Mouse (Mus musculus) kidney, embryonic 15.5 days (tissue): ENCODE data around the gene Krt9. TPM values are rescaled to one million over a fixed set of nuclear protein-coding genes. Genes with fewer than 3 reads are reported as not detected.
A peak's percentile ranks its signal among the peaks of the same experiment; 100 is the strongest.
"Not testable (repeated sequence)": the region's sequence is repeated elsewhere in the genome, so short reads cannot be mapped to it uniquely, and the experiment has no call there.

Experiments
- ATAC-seq: fragments of 200-750 bp; cut with Nextera tagmentation; replicated peaks from 2 replicates; pipeline ENCODE4 v1.8.0; 2017; ENCODE audit warnings: moderate TSS enrichment; ENCODE audit not compliant: low FRiP score
- H3K27ac ChIP-seq: fragments of 300-500 bp; sonication (generic); 2 replicates; pipeline ENCODE4 v1.5.1; 2015; ENCODE audit warnings: mild to moderate bottlenecking, inconsistent platforms
- H3K27me3 ChIP-seq: fragments of 300-500 bp; sonication (generic); 2 replicates; pipeline ENCODE4 v1.6.1; 2015; ENCODE audit warnings: inconsistent platforms
- H3K36me3 ChIP-seq: fragments of 300-500 bp; sonication (generic); 2 replicates; pipeline ENCODE4 v1.6.1; 2015; ENCODE audit warnings: inconsistent platforms
- H3K4me1 ChIP-seq: fragments of 300-500 bp; sonication (generic); 2 replicates; pipeline ENCODE4 v1.6.1; 2015; ENCODE audit warnings: inconsistent platforms
- H3K4me2 ChIP-seq: fragments of 300-500 bp; sonication (generic); 2 replicates; pipeline ENCODE4 v1.6.1; 2015; ENCODE audit warnings: moderate library complexity, mild to moderate bottlenecking, inconsistent platforms
- H3K4me3 ChIP-seq: fragments of 300-500 bp; sonication (generic); replicated peaks from 2 replicates; pipeline ENCODE4 v1.5.1; 2015; ENCODE audit warnings: mild to moderate bottlenecking, inconsistent platforms
- H3K9ac ChIP-seq: fragments of 300-500 bp; sonication (generic); 2 replicates; pipeline ENCODE4 v1.6.1; 2015; ENCODE audit warnings: mild to moderate bottlenecking, inconsistent platforms
- H3K9me3 ChIP-seq: fragments of 300-500 bp; sonication (generic); replicated peaks from 2 replicates; pipeline ENCODE4 v1.6.1; 2016; ENCODE audit warnings: inconsistent platforms
- WGBS: fragments of 180-500 bp; shearing (Covaris S2); methylation state at CpG from one replicate; pipeline ENCODE4 v1.1.7; 2015; ENCODE audit warnings: mixed read lengths; 5-methylcytosine and 5-hydroxymethylcytosine counted together
- polyA plus RNA-seq: library from polyadenylated mRNA; unstranded; fragments of >200 nt; fragmentation: Nextera tagmentation; extraction: Ambion mirVana; gene quantifications from 2 replicates; pipeline ENCODE4 v1.2.1, GENCODE M21; 2015

Gene Krt9
- not detected in 2 replicates for polyA plus RNA-seq

DNA sequence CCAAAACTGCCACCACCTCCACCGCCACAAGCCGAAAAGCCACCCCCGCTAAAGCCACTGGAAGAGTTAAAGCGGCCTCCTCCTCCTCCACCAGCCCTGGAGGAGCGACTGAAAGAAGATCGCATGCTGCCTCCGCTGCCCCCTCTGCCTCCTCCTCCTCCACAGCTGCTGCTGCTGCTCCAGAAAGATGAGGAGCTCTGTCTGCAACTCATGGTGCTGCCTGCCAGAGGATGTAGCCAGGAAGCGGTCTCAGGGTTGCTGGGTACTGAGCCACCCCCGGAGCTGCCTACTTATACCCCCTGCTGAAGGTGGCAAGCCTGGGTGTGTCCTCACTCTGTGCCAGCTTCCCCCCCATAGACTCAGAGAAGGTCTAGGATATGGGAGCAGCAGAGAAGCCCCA, at the start of gene Krt9:
Gene Krt9, minus strand, starts transcription at position 255 of the 400 bp plus-strand sequence.
- no peak within 1 kb of the TSS for H3K27ac ChIP-seq
- H3K4me2 ChIP-seq, result peak within 1 kb of the TSS; percentile 30; the same call in 1 of the 2 replicates
- no peaks in the 10 kb centered on the region for H3K9me3 ChIP-seq
- H3K36me3 ChIP-seq, result no peaks in the 10 kb centered on the region
- no peak within 1 kb of the TSS for H3K4me3 ChIP-seq
- no peak within 1 kb of the TSS for H3K9ac ChIP-seq
- H3K27me3 ChIP-seq, result 0 out of 2 replicates have a peak, but pooled peaks cover 3% of the 10 kb centered on the region
- no peaks in the 10 kb centered on the region for H3K4me1 ChIP-seq
- WGBS, result 23% methylated on average over 9 of the region's 9 CpGs
- 0 out of 2 replicates have a peak, but pooled peaks have one; percentile 52 for ATAC-seq

DNA sequence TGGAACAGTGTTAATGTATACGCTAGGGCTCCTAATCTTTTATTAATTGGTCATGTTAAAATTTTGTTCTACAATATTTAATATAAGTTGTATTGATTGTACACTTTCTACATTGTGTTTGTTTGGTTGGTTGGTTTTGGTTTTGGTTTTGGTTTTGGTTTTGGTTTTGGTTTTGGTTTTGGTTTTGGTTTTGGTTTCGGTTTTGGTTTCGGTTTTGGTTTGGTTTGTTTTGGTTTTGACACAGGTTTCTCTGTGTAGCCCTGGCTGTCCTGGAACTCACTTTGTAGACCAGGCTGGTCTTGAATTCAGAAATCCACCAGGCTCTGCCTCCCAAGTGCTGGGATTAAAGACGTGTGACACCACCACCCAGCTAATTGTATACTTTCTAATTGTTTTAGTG, 47.2 kb upstream of the Krt9 start:
- not testable (repeated sequence) for H3K27me3 ChIP-seq, H3K4me1 ChIP-seq, H3K9ac ChIP-seq, H3K4me2 ChIP-seq, ATAC-seq, H3K27ac ChIP-seq, H3K4me3 ChIP-seq, H3K36me3 ChIP-seq, H3K9me3 ChIP-seq
- 89% methylated on average over 4 of the region's 4 CpGs for WGBS

DNA sequence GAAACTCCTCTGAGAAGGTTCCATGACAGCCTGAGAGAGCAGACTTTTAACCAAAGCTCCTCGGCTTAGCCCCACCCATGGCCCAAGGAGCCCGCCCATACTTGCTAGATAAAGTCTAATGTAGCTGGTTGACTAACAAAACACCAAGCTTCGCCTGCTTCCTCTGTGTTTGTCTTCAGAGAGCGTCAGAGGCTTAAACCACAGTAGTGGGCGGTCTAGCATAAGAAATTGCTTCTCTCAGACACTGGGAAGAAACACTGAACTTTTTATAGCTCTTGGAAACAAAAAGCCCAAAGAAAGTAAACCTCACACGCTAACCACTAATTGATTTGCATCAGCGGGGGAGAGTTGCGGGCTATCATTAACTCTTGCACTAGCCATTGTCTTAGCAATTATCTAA, 28.7 kb upstream of the Krt9 start:
- no peaks in the 10 kb centered on the region for H3K27me3 ChIP-seq
- no peak overlapping the region for H3K4me2 ChIP-seq
- H3K36me3 ChIP-seq, result no peaks in the 10 kb centered on the region
- no peak for ATAC-seq
- H3K9me3 ChIP-seq, result peaks cover 7% of the 10 kb centered on the region; the same call in 1 of the 2 replicates
- WGBS, result 60% methylated on average over 8 of the region's 8 CpGs
- no peak overlapping the region for H3K9ac ChIP-seq
- no peaks in the 10 kb centered on the region for H3K4me1 ChIP-seq
- H3K27ac ChIP-seq, result no peak overlapping the region
- H3K4me3 ChIP-seq, result no peak overlapping the region

DNA sequence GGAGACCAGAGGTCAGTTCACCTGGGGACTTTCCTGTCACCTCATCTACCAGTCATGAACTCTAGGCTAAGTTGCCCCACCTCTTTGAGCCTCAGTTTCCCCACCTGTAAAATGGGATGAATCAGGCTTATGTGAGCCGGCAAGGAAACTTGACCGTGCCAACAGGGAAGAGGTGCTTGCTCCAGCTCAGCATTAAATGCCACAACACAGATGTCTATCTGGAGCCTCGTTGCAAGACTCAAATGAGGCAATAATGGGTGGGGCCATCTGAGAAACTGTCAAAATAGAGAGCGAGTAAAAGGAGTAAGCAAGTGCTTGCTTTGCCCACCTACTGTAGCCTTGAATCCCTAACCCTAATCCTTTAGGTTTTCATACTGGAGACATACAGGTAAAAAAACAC, 26.3 kb upstream of the Krt9 start:
- WGBS, result 79% methylated on average over 4 of the region's 4 CpGs
- no peaks in the 10 kb centered on the region for H3K4me1 ChIP-seq
- H3K9me3 ChIP-seq, result no peaks in the 10 kb centered on the region
- no peak overlapping the region for H3K9ac ChIP-seq
- H3K27me3 ChIP-seq, result 0 out of 2 replicates have a peak, but pooled peaks cover 3% of the 10 kb centered on the region
- H3K27ac ChIP-seq, result no peak overlapping the region
- no peaks in the 10 kb centered on the region for H3K36me3 ChIP-seq
- no peak for ATAC-seq
- H3K4me2 ChIP-seq, result no peak overlapping the region
- no peak overlapping the region for H3K4me3 ChIP-seq

DNA sequence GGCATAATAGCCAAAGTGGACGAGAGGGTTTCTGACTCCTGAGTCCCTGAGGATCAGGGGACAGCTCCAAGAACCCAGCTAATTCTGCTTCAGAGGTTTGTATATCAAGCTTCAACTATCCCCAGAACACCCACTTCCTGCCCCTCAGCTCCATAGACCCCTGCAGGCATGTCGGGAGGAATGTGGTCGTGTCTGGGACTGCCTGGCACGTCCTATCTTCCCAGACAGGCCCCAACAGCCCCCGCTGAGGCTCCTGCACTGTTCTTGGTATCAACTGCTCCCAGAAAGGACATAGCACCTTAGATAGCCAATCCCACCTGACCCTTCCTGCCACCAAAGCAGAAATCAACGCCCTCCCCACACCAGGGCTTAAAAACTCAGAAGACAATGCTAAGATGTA, 15.5 kb upstream of the Krt9 start:
- Histone ChIP-seq H3K9me3 (no peaks in the 10 kb centered on the region), H3K4me2 (no peak overlapping the region), H3K9ac (no peak overlapping the region), H3K36me3 (no peaks in the 10 kb centered on the region), H3K27me3 (no peaks in the 10 kb centered on the region), H3K4me1 (no peaks in the 10 kb centered on the region), H3K4me3 (no peak overlapping the region), H3K27ac (no peak overlapping the region)
- WGBS, result 70% methylated on average over 6 of the region's 6 CpGs
- ATAC-seq, result no peak

DNA sequence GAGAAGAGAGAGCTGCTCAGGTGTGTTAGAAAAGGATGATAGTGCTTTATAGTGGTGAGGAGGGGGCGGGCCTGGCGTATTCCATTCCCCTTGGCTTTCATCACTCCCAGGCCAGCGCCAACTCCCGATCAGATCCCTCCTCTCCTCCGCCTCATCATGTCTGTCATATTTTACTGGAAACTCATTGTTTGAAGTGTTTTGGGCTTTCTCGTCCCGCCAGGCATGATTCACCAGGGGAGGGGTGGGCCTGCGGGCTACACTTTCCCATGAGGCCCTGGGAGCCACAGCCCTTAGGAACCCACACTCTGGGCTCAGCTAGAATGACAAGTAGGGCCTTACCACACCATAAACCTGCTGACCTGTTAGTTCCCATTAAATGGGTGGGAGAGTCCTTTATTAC, 14.5 kb upstream of the Krt9 start, which contains the start of gene Krt14:
Gene Krt14, minus strand, starts transcription at position 51 of the 400 bp plus-strand sequence.
- no peaks in the 10 kb centered on the region for H3K27me3 ChIP-seq
- H3K36me3 ChIP-seq, result no peaks in the 10 kb centered on the region
- H3K4me2 ChIP-seq, result no peak within 1 kb of the TSS
- WGBS, result 83% methylated on average over 8 of the region's 8 CpGs
- H3K27ac ChIP-seq, result no peak within 1 kb of the TSS
- no peaks in the 10 kb centered on the region for H3K9me3 ChIP-seq
- H3K4me3 ChIP-seq, result no peak within 1 kb of the TSS
- H3K4me1 ChIP-seq, result no peaks in the 10 kb centered on the region
- ATAC-seq, result no peak
- H3K9ac ChIP-seq, result no peak within 1 kb of the TSS

DNA sequence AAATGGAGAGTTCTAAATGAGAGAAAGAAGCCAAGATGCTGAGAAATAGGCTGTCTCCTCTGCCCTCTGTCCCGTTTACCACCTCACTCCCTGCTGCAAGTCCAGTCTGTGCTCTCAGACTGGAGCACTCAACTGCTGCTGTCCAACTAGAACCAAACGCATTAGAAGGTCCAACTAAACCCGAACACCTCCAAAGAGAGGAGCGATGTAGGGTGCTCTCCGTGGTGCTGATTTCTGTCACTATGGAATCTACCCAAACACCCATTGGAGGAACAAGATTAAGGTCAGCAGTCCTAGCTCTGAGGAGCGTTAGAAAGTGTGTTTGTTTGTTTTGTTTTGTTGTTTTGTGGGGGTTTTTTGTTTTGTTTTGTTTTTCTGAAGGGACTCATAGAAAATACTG, 10.4 kb upstream of the Krt9 start:
- 18% methylated on average over 6 of the region's 6 CpGs for WGBS
- ATAC-seq, result no peak

DNA sequence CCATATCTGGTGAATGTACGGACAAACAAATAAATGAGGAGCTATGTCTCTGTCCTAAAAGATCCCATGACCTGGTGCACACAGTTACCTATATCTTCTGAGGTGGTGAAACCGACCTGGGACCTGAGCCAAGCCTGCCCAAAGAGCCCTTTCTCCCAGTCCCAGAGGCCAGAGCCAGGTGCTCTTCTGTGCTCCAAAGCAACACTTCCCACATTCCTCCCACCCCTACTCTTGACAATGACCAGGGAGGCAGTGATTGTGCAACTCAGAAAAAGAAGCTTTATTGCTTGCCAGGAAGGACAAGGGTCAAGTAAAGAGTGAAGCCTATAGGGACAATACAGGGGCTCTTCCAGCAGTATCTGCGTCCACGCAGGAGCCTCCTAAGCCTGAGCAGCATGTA, 9.9 kb upstream of the Krt9 start:
- no peak for ATAC-seq
- Histone ChIP-seq H3K27me3 (no peaks in the 10 kb centered on the region), H3K9ac (no peak overlapping the region), H3K36me3 (no peaks in the 10 kb centered on the region), H3K9me3 (no peaks in the 10 kb centered on the region), H3K4me1 (no peaks in the 10 kb centered on the region), H3K4me3 (no peak overlapping the region), H3K4me2 (no peak overlapping the region), H3K27ac (no peak overlapping the region)
- WGBS, result 77% methylated on average over 4 of the region's 4 CpGs

More for the DNA sequence above, 10.4 kb upstream of the Krt9 start:
- Histone ChIP-seq H3K27ac (no peak overlapping the region), H3K9me3 (no peaks in the 10 kb centered on the region), H3K36me3 (no peaks in the 10 kb centered on the region), H3K4me2 (no peak overlapping the region), H3K27me3 (no peaks in the 10 kb centered on the region), H3K4me1 (no peaks in the 10 kb centered on the region), H3K9ac (no peak overlapping the region), H3K4me3 (no peak overlapping the region)

DNA sequence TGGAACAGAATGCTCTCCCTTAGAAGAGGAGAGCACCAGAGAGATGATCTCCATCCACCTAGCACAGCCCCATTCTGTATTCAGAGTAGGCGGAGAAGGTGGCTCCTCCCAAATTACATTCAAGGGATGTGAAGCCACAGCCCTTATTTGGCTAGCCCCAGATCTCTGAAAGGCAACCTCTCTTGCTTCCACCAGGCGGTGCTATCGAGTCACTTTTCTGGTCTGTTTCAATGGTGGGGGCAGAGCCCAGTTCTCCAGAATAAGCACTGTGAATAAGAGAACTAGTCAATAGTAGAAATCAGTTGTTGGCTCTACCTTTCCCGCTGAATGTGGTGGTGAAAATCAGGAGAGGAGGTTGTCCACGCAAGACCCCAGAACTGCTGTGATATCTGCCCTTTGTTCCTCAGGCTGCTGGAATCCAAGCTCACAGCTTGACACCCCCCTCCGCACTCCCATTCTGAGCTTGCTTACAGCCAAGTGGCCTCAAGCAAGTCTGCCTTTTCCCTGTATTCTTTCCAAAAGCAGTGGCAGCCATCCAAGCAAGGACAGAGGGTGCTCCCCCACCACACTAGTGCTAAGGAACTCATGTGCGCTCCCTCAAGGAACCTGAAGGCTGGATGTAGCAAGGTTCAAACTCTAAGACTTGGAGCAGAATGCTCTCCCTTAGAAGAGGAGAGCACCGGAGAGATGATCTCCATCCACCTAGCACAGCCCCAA, 7.2 kb upstream of the Krt9 start:
- no peaks in the 10 kb centered on the region for H3K9me3 ChIP-seq
- H3K9ac ChIP-seq, result no peak overlapping the region
- no peak overlapping the region for H3K4me3 ChIP-seq
- WGBS, result 47% methylated on average over 8 of the region's 8 CpGs
- no peaks in the 10 kb centered on the region for H3K27me3 ChIP-seq
- H3K4me2 ChIP-seq, result no peak overlapping the region
- H3K4me1 ChIP-seq, result no peaks in the 10 kb centered on the region
- ATAC-seq, result no peak
- no peaks in the 10 kb centered on the region for H3K36me3 ChIP-seq
- H3K27ac ChIP-seq, result no peak overlapping the region

DNA sequence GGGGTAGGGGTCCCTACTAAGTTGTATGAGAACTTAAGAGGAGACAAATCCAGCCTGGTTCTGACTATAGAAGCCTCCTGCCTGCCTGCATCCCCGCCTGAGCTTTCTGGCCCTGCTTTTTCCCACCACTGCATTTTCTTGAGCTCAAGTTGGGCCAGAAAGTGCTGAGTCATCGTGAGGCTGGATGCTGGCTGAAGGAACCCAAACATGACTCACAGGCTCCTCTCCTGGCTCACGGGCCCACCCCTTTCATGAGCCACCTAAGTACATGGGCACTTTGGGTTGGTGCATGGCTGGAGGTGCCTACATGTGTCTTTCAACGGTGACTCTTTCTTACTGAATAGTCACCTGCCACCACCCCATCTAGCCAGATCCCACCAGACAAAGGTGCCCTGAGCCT, 5.6 kb upstream of the Krt9 start:
- Histone ChIP-seq H3K36me3 (no peaks in the 10 kb centered on the region), H3K9ac (no peak overlapping the region), H3K4me2 (no peak overlapping the region), H3K4me1 (no peaks in the 10 kb centered on the region), H3K4me3 (no peak overlapping the region), H3K27ac (no peak overlapping the region), H3K9me3 (no peaks in the 10 kb centered on the region), H3K27me3 (no peaks in the 10 kb centered on the region)
- 73% methylated on average over 4 of the region's 4 CpGs for WGBS
- ATAC-seq, result no peak

DNA sequence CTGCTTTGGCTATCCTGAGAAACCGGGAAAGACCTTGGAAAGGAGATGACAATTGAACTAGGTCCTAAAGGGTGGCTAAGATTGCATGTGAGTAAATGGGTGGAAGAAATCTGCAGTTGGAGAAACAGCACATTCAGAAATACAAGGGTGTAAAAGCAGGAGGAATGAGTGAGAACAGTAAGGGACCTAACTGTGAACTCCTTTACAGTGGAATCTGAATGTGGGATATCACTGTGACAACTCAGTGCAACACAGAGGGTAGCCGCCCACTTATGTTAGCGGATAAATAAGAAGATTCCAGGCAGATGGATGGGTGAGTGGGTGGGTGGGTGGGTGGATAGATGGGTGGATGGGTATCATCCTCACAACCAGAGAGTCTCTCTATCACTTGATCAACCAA, 1.2 kb downstream of the Krt9 start:
- no peak overlapping the region for H3K9ac ChIP-seq
- WGBS, result 89% methylated on average over 3 of the region's 3 CpGs

DNA sequence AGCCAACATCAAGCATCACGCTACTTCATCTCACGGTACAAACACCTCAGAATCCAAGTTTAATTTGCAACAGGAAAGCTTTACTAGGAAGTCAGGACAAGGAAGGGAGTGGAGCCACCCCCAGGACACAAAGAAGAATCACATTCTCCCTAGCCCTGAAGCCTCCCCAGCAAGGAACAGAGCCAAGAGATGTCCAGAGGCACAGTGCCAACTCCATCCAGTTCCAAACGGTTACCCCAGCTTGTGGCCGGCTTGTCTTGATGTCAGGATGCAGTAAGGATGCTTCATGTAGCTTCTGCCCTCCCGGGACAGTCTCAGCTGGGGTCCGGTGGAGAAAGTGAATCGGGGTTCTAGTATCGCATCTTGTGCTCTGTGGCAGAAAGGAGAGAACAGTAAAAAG, 6.3 kb downstream of the Krt9 start:
- H3K4me3 ChIP-seq, result no peak overlapping the region
- 0 out of 2 replicates have a peak, but pooled peaks cover 3% of the 10 kb centered on the region for H3K27me3 ChIP-seq
- no peaks in the 10 kb centered on the region for H3K4me1 ChIP-seq
- H3K9me3 ChIP-seq, result no peaks in the 10 kb centered on the region
- H3K27ac ChIP-seq, result no peak overlapping the region
- WGBS, result 88% methylated on average over 8 of the region's 8 CpGs
- no peak for ATAC-seq
- H3K36me3 ChIP-seq, result no peaks in the 10 kb centered on the region
- H3K9ac ChIP-seq, result no peak overlapping the region
- H3K4me2 ChIP-seq, result no peak overlapping the region

More for the DNA sequence above, 1.2 kb downstream of the Krt9 start:
- no peak overlapping the region for H3K27ac ChIP-seq
- H3K4me2 ChIP-seq, result no peak overlapping the region
- ATAC-seq, result no peak
- H3K4me1 ChIP-seq, result no peaks in the 10 kb centered on the region
- 0 out of 2 replicates have a peak, but pooled peaks cover 3% of the 10 kb centered on the region for H3K27me3 ChIP-seq
- no peak overlapping the region for H3K4me3 ChIP-seq
- no peaks in the 10 kb centered on the region for H3K9me3 ChIP-seq
- H3K36me3 ChIP-seq, result no peaks in the 10 kb centered on the region

DNA sequence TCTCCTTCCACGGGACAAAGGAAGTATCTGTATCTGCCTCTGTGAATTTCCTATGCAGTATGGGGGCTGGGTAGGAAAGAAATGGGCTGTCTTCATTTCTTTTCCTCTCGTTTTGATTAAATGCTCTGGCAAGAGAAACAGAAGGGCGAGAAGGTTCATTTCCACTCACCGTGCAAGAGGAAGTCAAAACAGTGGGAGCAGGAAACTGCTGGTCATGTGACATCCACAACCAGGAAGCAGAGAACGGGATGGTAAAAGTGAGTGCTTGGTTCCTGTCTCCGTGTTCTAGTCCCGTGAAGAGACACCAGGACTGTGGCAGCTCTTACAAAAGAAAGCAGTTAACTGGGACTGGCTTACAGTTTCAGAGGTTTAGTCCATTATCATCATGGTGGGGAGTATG, 11.3 kb downstream of the Krt9 start:
- Histone ChIP-seq H3K27me3 (no peaks in the 10 kb centered on the region), H3K4me3 (no peak overlapping the region), H3K9ac (no peak overlapping the region), H3K4me1 (no peaks in the 10 kb centered on the region), H3K4me2 (no peak overlapping the region), H3K9me3 (no peaks in the 10 kb centered on the region), H3K27ac (no peak overlapping the region), H3K36me3 (no peaks in the 10 kb centered on the region)
- WGBS, result 69% methylated on average over 7 of the region's 7 CpGs
- no peak for ATAC-seq
